Comparison of ENCODE assay signal across 9 mouse cellular contexts in genomic region chr12:29528031-29528771, GRCm38 (mm10). TPM values are rescaled to one million over a fixed set of nuclear protein-coding genes. Genes with fewer than 3 reads are reported as not detected.
DNase-seq lines count a peak whose midpoint lies in the region; ATAC-seq lines count a peak whose summit lies in the region.
"Had no signal": no experiment of that assay in that cellular context is flagged by ENCODE, and none has a peak within 500 bp of the region (broad histone marks: within the 10 kb centered on the region; RNA-seq: fewer than 3 reads in every experiment).

Myt1l (plus strand) TSS chr12:29528384.

- DNase-seq in retina, postnatal 1 day: peak; percentile 59
- DNase-seq in retina, embryonic 14.5 days (ENCODE audit: low spot score): no peak
- peak; percentile 56 for DNase-seq in forebrain, embryonic 11.5 days (ENCODE audit: low spot score)
- DNase-seq in layer of hippocampus, postnatal 25 days (ENCODE audit: extremely low spot score in 1 of 2, low spot score in 1 of 2): peak in 1 of 2 experiments; percentile 56
- no peak for DNase-seq in adrenal gland, adult 18-20 months (ENCODE audit: low spot score in 2 of 2)
- DNase-seq in adrenal gland, postnatal 14 days: no peak
- no peak for DNase-seq in kidney, postnatal 10 days

- no peaks in the 10 kb centered on the region for H3K9me3 ChIP-seq in forebrain, embryonic 11.5 days (ENCODE audit: control insufficient read depth, low read length)
- H3K9me3 ChIP-seq in neural tube, embryonic 13.5 days: no peaks in the 10 kb centered on the region
- H3K9me3 ChIP-seq: liver, embryonic 15.5 days had no signal

- ATAC-seq in forebrain, embryonic 11.5 days (replicated peaks; ENCODE audit: low FRiP score): peak; percentile 31
- peak; percentile 48 for ATAC-seq in neural tube, embryonic 13.5 days (ENCODE audit: low read depth)

- H3K4me1 ChIP-seq in forebrain, embryonic 11.5 days (replicated peaks; ENCODE audit: control insufficient read depth, insufficient read depth, low read length): peaks cover 3% of the 10 kb centered on the region; the same call in 1 of the 2 replicates
- H3K4me1 ChIP-seq in neural tube, embryonic 13.5 days (replicated peaks): peaks cover 41% of the 10 kb centered on the region
- H3K4me1 ChIP-seq: liver, embryonic 15.5 days had no signal

- peak within 1 kb of the TSS; percentile 28 for H3K4me3 ChIP-seq in forebrain, embryonic 11.5 days (ENCODE audit: low read depth, low read length)
- peak within 1 kb of the TSS; percentile 50 for H3K4me3 ChIP-seq in neural tube, embryonic 13.5 days
- H3K4me3 ChIP-seq: liver, embryonic 15.5 days had no signal

- peaks cover 22% of the 10 kb centered on the region for H3K27me3 ChIP-seq in forebrain, embryonic 11.5 days (ENCODE audit: control insufficient read depth, insufficient read depth, low read length)
- no peaks in the 10 kb centered on the region for H3K27me3 ChIP-seq in neural tube, embryonic 13.5 days

- H3K9ac ChIP-seq in forebrain, embryonic 11.5 days (ENCODE audit: low read length): peak within 1 kb of the TSS; percentile 53
- peak within 1 kb of the TSS; percentile 93 for H3K9ac ChIP-seq in neural tube, embryonic 13.5 days
- H3K9ac ChIP-seq: liver, embryonic 15.5 days had no signal

- H3K4me2 ChIP-seq in forebrain, embryonic 11.5 days (ENCODE audit: low read depth, low read length, severe bottlenecking): peak within 1 kb of the TSS; percentile 63
- peak within 1 kb of the TSS; percentile 64 for H3K4me2 ChIP-seq in neural tube, embryonic 13.5 days
- H3K4me2 ChIP-seq: liver, embryonic 15.5 days had no signal

- WGBS in forebrain, embryonic 11.5 days: 12% methylated on average over 13 of the region's 13 CpGs
- 16% methylated on average over 13 of the region's 13 CpGs for WGBS in neural tube, embryonic 13.5 days

- peak within 1 kb of the TSS; percentile 81 for H3K27ac ChIP-seq in forebrain, embryonic 11.5 days (ENCODE audit: low read depth, low read length)
- peak within 1 kb of the TSS; percentile 98 for H3K27ac ChIP-seq in neural tube, embryonic 13.5 days (replicated peaks)
- H3K27ac ChIP-seq: liver, embryonic 15.5 days had no signal

- H3K36me3 ChIP-seq in forebrain, embryonic 11.5 days (ENCODE audit: control insufficient read depth, insufficient read depth, low read length): no peaks in the 10 kb centered on the region
- no peaks in the 10 kb centered on the region for H3K36me3 ChIP-seq in neural tube, embryonic 13.5 days
- H3K36me3 ChIP-seq: liver, embryonic 15.5 days had no signal

RNA-seq across cellular contexts. Expression of gene Myt1l, which starts in this region (rescaled TPM):
- polyA plus RNA-seq in forebrain, embryonic 11.5 days (2014; fragmentation: Nextera tagmentation; extraction: Ambion mirVana): 18.7 and 22.3 TPM in 2 replicates
- total RNA-seq in layer of hippocampus, postnatal 25 days (2021): 100 to 1,000 TPM; 202 to 240 TPM
- polyA plus RNA-seq in neural tube, embryonic 13.5 days (2015; fragmentation: Nextera tagmentation; extraction: Ambion mirVana): 170 TPM in 2 replicates
- total RNA-seq in adrenal gland, adult 18-20 months (2021): 1 to 10 TPM; 2.2 to 2.3 TPM
- 1.9 and 2.1 TPM in 2 replicates for total RNA-seq in adrenal gland, postnatal 14 days (2021)

Comparison
In these comparisons a context has a peak if more than half of its experiments do, and no peak if none do; other contexts are left out.
1. RNA of gene Myt1l (total RNA-seq): 202 to 240 TPM in layer of hippocampus, postnatal 25 days; 2.2 to 2.3 TPM in adrenal gland, adult 18-20 months and 1.9 to 2.1 TPM in adrenal gland, postnatal 14 days; every median in the first group is over 10 times any median in the second.
2. DNase-seq: peak in retina, postnatal 1 day (single experiment) and forebrain, embryonic 11.5 days (single experiment); none in retina, embryonic 14.5 days (single experiment), adrenal gland, adult 18-20 months (0 of 2), adrenal gland, postnatal 14 days (single experiment) and kidney, postnatal 10 days (single experiment).